11 mouse cellular contexts compared by ENCODE assay signal in the genomic region with DNA sequence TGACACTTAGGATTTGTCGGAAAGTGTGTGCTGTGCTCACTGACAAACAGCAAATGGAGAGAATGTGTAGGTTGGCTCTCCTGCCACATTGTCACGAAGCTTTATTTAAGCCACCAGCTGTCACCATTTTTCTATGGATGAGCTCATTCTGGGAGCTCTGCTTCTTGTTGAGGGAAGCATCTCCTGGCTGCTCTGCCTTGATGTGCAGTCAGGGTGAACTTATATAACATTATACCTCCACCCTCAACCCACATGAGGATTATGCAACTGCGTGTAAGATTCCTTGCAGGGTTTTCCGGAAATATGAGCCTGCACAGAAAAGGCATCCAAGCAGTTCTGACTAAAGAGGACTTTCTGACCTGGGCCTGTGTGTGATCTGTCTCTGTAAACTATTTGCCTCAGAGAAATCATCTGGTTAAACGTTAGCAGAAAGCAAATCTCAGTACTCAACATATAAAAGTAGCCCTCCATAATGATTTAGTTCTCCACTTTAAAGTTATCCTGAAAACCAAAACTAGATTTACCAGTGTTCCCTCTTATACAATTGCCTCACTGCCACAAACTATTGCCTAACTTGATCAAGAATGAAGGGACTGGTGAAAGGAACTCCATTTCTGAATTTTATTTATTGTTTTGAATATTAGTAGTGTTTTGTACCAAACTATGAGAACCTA. TPM values are rescaled to one million over a fixed set of nuclear protein-coding genes. Genes with fewer than 3 reads are reported as not detected.
A peak's percentile ranks its signal among the peaks of the same experiment; 100 is the strongest.
DNase-seq lines count a peak whose midpoint lies in the region; ATAC-seq and TF ChIP-seq lines count a peak whose summit lies in the region.
"Had no signal": no experiment of that assay in that cellular context is flagged by ENCODE, and none has a peak within 500 bp of the region (broad histone marks: within the 10 kb centered on the region; RNA-seq: fewer than 3 reads in every experiment).

No protein-coding gene starts in this region.

- 29% methylated on average over 5 of the region's 5 CpGs for WGBS in lung, embryonic 16.5 days
- 77% methylated on average over 5 of the region's 5 CpGs for WGBS in hindbrain, embryonic 14.5 days

- no peaks in the 10 kb centered on the region for H3K27me3 ChIP-seq in lung, embryonic 16.5 days (ENCODE audit: control insufficient read depth, insufficient read depth, low read depth, low read length)
- no peaks in the 10 kb centered on the region for H3K27me3 ChIP-seq in hindbrain, embryonic 14.5 days (ENCODE audit: control insufficient read depth, insufficient read depth, low read length)
- H3K27me3 ChIP-seq: heart, embryonic 13.5 days had no signal

- 0 out of 2 replicates have a peak, but pooled peaks cover 2% of the 10 kb centered on the region for H3K4me1 ChIP-seq in lung, embryonic 16.5 days (replicated peaks; ENCODE audit: control insufficient read depth, insufficient read depth, low read length)
- H3K4me1 ChIP-seq in hindbrain, embryonic 14.5 days (replicated peaks; ENCODE audit: control insufficient read depth, insufficient read depth, low read length): no peaks in the 10 kb centered on the region
- H3K4me1 ChIP-seq: heart, embryonic 13.5 days had no signal

- H3K27ac ChIP-seq in lung, embryonic 16.5 days (ENCODE audit: low read length): no peak overlapping the region
- H3K27ac ChIP-seq in layer of hippocampus, adult 2 months: peak overlapping the region; percentile 54
- no peak overlapping the region for H3K27ac ChIP-seq in hindbrain, embryonic 14.5 days
- H3K27ac ChIP-seq: heart, embryonic 13.5 days; stomach, postnatal 0 days had no signal

- peak; percentile 2 for DNase-seq in cerebellum, adult 11 months
- DNase-seq in cerebellum, postnatal 36 days: no peak
- no peak for DNase-seq in lung, postnatal 14 days
- DNase-seq in layer of hippocampus, adult 2 months (ENCODE audit: low spot score in 2 of 2): peak; percentile 30 to 76
- DNase-seq in skeletal muscle tissue, adult 2 months (ENCODE audit: low read depth, low spot score): peak; percentile 91
- DNase-seq in hindbrain, embryonic 14.5 days (ENCODE audit: low spot score): no peak
- no peak for DNase-seq in thymus, adult 18-20 months

- TF ChIP-seq CTCF in layer of hippocampus, adult 2 months (conservative IDR thresholded peaks at IDR 0.05): no peak

- no peak overlapping the region for H3K4me2 ChIP-seq in lung, embryonic 16.5 days (ENCODE audit: low read depth, low read length)
- H3K4me2 ChIP-seq in hindbrain, embryonic 14.5 days (replicated peaks): no peak overlapping the region
- H3K4me2 ChIP-seq: heart, embryonic 13.5 days had no signal

- no peak overlapping the region for H3K4me3 ChIP-seq in lung, embryonic 16.5 days (ENCODE audit: low read length)
- no peak overlapping the region for H3K4me3 ChIP-seq in layer of hippocampus, adult 2 months
- no peak overlapping the region for H3K4me3 ChIP-seq in hindbrain, embryonic 14.5 days (replicated peaks; ENCODE audit: low read length)
- H3K4me3 ChIP-seq: heart, embryonic 13.5 days had no signal

- H3K9ac ChIP-seq in lung, embryonic 16.5 days (ENCODE audit: low read length): no peak overlapping the region
- no peak overlapping the region for H3K9ac ChIP-seq in hindbrain, embryonic 14.5 days
- H3K9ac ChIP-seq: heart, embryonic 13.5 days had no signal

- no peaks in the 10 kb centered on the region for H3K9me3 ChIP-seq in lung, embryonic 16.5 days (ENCODE audit: control insufficient read depth, low read length)
- H3K9me3 ChIP-seq in hindbrain, embryonic 14.5 days (ENCODE audit: control insufficient read depth, low read length): no peaks in the 10 kb centered on the region
- H3K9me3 ChIP-seq: heart, embryonic 13.5 days had no signal

- H3K36me3 ChIP-seq in lung, embryonic 16.5 days (ENCODE audit: control insufficient read depth, insufficient read depth, low read length): no peaks in the 10 kb centered on the region
- H3K36me3 ChIP-seq in hindbrain, embryonic 14.5 days (replicated peaks; ENCODE audit: control insufficient read depth, insufficient read depth): no peaks in the 10 kb centered on the region
- H3K36me3 ChIP-seq: heart, embryonic 13.5 days had no signal

- 0 out of 2 replicates have a peak, but pooled peaks have one; percentile 26 for ATAC-seq in lung, embryonic 16.5 days (ENCODE audit: low read depth)
- no peak for ATAC-seq in hindbrain, embryonic 14.5 days (ENCODE audit: low FRiP score)

RNA-seq across cellular contexts. Expression of a gene that starts 9.0 kb away (rescaled TPM):
- 12.4 and 12.6 TPM in 2 replicates for polyA plus RNA-seq in lung, embryonic 16.5 days (2015; fragmentation: Nextera tagmentation; extraction: Ambion mirVana)
- total RNA-seq in layer of hippocampus, adult 2 months (2021): 10 to 100 TPM; 15.1 to 19.0 TPM
- 15.3 and 15.7 TPM in 2 replicates for polyA plus RNA-seq in hindbrain, embryonic 14.5 days (2014; fragmentation: Nextera tagmentation; extraction: Ambion mirVana)
- total RNA-seq: megakaryocyte, adult 5-6 weeks had no signal

Comparison
In these comparisons a context has a peak if more than half of its experiments do, and no peak if none do; other contexts are left out.
1. DNase-seq: peak in cerebellum, adult 11 months (single experiment), layer of hippocampus, adult 2 months (2 of 2) and skeletal muscle tissue, adult 2 months (single experiment); none in cerebellum, postnatal 36 days (0 of 2), lung, postnatal 14 days (single experiment), hindbrain, embryonic 14.5 days (single experiment) and thymus, adult 18-20 months (0 of 2).